Mouse (Mus musculus) liver (tissue): ENCODE measurements around the gene Sema3b.
"Not testable (repeated sequence)": the region's sequence is repeated elsewhere in the genome, so short reads cannot be mapped to it uniquely, and the experiment has no call there.

Experiments used
- DNase-seq: peaks from one replicate; pipeline ENCODE4 v3.0.0-alpha.2; 2020; ENCODE audit warnings: mixed read lengths

The Sema3b gene

DNA sequence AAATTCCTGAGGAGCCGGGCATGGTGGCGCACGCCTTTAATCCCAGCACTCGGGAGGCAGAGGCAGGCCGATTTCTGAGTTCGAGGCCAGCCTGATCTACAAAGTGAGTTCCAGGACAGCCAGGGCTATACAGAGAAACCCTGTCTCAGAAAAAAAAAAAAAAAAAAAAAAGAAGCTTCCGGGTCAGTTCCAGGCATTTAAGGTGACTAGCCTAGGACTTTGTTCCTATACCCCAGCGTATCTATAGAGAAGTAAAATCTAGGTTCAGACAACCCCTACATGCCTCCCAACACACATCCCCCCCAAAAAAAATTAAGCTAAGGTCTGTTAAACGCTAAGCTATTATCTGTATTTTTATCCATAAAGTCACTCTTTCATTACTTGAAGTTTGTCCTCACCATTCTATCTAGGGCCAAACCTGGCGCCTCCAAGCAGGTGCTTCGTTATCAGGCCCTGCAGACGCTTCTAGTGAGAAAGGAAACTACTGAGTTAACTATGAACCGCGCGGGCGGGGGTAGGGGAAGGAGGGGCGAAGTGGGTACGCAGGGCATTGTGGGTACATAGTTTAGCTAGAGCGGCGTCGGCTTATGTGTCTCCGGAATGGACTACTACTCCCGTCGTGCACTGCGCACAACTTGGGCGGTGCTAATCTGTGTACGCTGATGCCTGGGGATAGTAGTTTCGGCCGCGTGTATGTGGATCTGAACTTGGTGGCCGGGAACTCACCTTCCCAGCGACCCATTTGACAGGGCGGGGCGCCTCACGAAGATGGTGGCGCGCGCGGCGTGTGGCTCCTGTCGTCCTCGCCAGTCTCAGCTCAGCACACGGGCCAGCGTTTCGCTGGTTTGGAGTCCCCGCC lies 21.8 kb downstream of the Sema3b start, which contains the start of gene Ifrd2:
Ifrd2 (plus strand) TSS at position 669 of the 859 bp plus-strand sequence.
- DNase-seq: peak; percentile 99

DNA sequence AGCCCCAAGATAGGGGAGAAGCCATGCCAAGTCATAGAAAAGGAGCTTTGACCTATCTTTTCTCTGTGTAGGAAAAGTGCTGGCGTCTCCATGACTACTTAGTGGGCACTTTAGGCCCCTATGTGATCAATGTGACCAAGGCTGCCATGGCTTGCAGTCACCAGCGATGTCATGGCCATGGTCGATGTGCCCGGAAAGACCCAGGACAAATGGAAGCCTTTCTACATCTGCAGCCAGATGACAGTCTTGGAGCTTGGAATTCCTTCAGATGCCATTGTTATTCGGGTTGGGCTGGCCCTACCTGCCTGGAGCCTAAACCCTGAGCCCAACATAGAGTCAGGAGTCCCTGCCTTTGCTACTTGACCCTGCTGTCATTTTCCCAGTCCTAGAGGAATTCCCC lies 22.5 kb downstream of the Sema3b start:
- no peak for DNase-seq

DNA sequence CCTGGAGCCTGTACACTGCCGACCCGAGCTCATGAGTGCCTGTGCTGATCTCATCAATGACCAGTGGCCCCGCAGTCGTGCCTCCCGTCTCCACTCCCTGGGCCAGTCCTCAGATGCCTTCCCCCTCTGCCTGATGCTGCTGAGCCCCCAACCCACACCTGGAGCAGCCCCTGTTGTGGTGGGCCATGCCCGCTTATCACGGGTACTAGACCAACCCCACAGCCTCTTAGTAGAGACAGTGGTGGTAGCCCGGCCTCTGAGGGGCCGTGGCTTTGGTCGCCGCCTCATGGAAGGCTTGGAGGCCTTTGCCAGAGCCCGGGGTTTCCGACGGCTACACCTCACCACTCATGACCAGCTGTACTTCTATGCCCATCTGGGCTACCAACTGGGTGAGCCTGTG lies 25.9 kb downstream of the Sema3b start:
- no peak for DNase-seq

DNA sequence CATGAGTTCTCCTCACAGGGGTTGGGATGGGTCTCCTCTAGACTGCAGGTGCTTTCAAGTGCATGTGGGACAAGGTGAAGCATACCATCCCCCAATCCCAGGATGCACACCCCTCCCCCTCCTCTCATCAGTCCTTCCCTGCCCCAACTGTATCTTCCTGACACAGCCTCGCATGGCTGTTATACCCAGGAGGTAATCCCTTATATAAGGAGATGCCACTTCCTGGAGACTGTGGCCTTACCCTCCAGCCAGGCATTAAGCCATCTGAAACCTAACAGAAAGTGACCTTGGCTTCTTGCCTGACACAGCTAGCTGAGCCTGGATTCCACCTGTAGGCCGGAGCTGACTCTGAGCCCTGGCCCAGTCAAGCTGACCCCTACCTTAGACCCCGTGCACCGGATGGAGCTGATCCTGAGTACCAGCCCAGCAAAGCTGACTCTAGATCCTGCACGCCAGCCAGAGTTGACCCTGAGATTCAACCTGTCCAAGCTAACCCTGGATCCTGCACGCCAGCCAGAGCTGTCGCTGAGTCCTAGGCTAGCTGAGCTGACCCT lies 26.4 kb downstream of the Sema3b start:
- DNase-seq: no peak

DNA sequence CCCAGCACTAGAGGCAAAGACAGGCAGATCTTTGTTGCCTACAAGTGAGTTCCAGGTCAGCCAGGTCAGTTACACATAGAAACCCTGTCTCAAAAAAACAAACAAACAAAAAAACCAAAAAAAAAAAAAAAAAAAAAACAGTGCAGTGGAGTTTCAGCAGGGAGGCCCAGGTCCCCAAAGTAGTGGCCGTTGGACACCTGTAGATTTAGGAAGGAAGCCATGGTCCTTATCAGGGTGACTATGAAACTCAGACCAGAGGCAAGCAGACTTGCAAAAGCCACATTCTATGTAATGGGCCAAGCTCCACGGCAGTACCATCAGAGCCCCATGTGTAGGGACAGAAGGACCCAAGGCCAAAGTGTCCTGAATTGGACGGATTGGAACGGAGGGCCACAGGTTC lies 27.4 kb downstream of the Sema3b start:
- no peak for DNase-seq

DNA sequence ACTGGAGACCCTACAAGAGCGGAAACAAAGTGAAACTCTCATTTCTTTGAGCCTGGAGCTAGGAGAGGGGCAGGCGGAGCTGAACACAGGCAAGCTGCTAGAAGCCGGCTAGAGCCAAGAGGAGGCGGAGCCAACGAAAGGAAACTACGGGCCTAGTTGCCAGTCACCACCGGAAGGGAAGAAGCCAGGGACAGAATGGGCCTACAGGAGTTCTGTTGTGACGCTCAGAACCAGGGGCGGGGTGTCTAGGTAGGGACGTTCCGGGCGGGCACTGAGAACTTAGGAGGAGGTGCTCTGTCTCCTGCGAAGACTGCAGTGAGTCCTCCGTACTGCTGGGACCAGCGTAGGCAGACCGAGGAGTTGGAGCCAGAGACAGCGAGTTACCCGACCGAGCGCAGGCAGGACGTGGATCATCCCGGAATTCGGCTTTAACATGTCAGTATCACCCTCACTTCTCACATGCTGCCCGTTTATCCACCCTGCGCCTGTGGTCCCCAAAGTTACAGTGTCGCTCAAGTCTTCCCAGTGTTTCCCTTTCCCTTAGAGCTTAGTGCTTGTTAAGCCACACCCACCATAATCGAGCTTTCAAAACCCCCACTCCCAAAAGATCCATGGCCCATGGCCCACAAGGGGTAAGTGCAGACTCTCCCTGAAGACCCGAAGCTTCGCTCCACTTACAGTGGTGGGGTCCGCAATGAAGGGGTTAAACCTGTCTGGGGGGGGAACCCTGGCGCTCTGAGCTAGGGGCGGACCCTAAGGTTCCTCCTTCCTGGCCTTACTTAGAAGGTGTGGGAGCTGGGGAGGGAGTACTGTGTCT lies 28.3 kb downstream of the Sema3b start, which contains the start of gene Hyal3:
Hyal3 (plus strand) TSS at position 318 of the 817 bp plus-strand sequence.
- peak; percentile 92 for DNase-seq

DNA sequence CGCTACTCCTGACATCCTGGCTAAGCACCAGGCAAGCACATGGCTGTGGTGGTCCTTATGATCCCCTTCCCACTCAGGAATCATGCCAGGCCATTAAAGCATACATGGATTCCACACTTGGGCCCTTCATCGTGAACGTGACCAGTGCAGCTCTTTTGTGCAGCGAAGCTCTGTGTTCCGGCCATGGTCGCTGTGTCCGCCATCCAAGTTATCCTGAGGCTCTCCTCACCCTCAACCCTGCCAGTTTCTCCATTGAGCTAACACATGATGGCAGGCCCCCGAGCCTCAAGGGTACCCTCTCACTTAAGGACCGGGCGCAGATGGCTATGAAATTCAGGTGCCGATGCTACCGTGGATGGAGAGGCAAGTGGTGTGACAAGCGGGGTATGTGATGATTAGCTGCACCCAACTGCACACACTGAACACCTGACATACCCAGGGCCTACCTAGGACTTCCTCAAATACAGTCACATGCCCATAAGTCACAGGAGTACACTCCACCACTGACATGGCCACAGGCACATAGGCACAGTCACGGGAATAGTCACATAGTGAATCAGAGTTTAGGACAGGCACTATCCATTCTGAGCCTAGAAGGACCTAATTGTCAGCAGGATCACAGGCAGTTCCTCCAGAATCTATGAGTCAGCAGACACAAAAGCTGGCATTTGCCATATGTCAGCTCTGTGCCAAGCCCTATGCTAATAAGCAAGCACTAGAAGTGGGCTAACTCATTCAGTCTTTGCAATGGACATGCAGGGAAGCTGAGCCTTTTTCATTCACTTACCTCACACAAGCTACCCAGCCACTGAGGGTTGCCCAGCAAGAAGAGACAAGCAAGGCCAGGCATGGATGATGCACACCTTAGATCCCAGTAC lies 29.8 kb downstream of the Sema3b start:
- no peak for DNase-seq

DNA sequence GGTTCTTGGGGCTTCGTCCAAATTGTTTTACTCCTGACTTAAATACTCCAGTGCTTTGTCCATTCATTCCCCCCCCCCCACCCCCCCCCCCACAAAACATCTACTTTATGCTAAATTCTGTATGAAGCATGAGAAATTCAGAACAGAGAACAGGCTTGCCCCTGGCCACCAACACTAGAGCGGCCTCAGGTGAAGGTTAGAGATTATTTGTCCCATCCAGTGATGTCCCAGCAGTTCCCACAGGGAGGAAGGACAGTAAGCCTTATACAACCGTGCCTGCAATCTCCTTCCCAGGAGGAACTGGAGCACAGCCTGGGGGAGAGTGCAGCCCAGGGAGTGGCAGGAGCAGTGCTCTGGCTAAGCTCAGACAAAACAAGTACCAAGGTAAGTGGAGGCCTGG lies 30.4 kb downstream of the Sema3b start, which contains the start of gene Naa80:
Naa80 (plus strand) TSS at position 301 of the 400 bp plus-strand sequence.
- DNase-seq: no peak

DNA sequence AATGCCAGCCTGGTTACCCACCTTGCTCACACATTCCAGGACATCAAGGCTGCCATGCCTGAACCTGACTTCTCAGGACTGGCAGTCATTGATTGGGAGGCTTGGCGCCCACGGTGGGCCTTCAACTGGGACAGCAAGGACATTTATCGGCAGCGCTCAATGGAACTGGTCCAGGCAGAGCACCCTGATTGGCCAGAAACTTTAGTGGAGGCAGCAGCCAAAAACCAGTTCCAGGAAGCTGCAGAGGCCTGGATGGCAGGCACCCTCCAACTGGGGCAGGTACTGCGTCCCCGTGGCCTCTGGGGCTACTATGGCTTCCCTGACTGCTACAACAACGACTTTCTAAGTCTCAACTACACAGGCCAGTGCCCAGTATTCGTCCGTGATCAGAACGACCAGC lies 31.2 kb downstream of the Sema3b start:
- no peak for DNase-seq

DNA sequence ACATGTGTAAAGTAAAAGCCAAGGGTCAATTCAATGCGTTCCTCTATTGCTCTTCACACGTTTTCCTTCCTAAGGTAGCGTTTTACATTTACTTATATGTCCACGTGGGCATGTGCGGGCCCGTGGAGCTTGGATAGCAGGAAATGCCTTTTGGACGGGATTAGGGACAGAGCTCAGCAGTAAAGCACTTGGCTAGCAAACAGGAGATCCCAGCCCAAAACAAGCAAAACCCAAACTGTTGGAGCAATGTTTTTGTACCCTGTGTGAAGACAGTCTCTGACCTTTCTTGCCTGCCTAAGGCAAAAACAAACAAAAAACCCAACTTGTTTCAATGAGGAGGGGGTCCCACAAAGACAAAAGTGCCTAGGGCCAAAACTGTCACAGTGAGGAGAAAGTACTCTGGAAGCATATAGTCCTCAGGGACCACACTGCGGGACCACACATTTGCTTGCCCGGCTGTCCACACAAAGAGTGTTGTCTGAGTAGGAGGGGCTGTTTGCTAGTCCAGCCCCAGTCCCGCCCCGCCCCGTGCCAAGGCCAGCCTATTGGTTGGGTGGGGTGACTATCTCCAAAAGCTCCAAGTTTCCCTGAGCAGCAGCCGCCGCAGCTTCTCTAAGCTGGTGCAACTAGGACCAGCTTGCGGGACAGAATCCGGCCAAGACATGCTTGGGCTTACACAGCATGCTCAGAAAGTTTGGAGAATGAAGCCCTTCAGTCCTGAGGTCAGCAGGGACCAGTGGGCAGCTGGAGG lies 32.5 kb downstream of the Sema3b start, which contains the start of gene Hyal1:
Hyal1 (plus strand) TSS at position 571 of the 751 bp plus-strand sequence.
- DNase-seq: peak; percentile 95

DNA sequence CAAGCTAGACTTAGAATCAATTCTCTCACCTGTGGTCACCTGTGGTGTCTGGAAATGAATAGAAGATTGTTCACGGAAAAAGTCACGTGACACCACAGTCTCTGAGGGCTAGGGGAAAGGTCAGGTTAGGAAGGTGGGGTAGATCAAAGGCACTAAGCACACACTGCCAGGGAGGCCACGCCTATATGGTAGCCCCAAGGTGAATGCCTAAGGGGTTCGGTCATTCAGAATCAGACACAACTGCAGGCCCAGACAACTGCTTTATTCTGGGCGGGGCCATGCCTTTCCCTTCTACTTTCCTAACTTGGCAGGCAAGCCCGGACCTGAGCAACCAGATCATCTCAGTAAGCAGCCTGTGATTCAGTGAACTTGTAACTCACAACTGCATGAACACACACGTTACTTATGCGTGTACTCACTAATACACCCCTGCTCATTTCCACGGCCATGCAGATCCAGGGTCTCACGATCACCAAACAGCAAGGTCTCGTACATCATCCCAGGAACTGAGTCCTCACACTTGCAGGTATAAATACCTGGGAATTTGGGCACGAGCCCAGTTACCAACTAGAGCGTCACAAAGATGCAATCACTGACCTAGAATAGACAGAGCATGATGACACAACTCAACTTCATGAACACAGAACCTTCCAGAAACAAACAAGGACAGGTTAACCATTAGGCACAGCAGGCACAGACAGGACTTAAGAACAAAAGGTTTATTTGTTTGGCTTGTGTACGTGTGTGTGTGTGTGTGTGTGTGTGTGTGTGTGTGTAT lies 33.3 kb downstream of the Sema3b start:
- DNase-seq: peak; percentile 12

DNA sequence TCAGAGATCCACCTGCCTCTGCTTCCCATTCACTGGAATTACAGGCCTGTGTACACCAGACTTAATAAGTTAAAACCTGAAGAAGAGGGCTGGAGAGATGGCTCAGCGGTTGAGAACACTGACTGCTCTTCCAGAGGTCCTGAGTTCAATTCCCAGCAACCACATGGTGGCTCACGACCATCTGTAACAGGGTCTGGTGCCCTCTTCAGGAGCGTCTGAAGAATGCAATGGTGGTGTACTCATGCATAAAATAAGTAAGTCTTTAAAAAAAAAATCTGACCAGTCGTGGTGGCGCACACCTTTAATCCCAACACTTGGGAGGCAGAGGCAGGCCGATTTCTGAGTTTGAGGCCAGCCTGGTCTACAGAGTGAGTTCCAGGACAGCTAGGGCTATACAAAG lies 35.3 kb downstream of the Sema3b start:
- not testable (repeated sequence) for DNase-seq

DNA sequence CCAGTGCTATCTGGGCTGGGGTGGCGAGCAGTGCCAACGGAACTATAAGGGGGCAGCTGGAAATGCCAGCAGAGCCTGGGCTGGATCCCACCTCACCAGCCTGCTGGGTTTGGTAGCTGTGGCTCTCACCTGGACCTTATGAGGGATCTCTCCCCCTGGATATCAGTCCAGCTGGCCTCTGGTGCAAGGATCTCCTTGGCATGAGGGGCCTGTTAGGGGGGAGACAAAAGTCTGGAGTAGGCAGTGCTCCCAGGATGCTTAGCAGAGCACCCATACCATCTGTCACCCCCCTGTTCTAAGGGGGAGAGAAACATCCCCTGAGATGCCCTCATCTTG lies 36.7 kb downstream of the Sema3b start:
- no peak for DNase-seq

DNA sequence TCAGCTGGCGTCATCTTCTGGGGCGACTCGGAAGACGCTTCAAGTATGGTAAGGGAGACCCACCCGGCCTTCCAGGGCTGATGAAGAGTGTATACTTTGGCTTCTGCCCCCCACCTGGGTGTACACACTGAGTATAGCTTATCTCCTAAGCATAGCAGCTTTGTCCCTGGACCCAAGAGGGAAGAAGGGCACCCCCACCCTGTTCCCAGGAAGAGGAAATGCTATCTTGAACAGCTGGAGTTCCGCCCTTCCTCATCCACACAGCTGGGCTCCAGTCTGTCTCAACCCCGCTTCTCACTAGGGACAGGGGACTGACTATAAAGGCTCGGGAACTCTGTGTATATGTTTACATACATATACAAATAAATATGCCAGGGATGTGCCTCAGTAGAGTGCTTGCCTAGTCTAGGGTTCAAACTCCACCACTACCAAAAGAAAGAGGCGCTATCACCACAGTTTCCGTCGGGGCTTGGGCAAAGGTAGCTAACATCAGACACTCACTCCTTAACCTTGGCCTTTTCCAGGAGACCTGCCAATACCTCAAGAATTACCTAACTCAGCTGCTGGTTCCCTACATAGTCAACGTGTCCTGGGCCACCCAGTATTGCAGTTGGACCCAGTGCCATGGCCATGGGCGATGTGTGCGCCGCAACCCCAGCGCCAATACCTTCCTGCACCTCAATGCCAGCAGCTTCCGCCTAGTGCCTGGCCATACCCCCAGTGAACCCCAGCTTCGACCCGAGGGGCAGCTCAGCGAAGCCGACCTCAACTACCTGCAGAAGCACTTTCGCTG lies 37.3 kb downstream of the Sema3b start:
- peak; percentile 76 for DNase-seq

DNA sequence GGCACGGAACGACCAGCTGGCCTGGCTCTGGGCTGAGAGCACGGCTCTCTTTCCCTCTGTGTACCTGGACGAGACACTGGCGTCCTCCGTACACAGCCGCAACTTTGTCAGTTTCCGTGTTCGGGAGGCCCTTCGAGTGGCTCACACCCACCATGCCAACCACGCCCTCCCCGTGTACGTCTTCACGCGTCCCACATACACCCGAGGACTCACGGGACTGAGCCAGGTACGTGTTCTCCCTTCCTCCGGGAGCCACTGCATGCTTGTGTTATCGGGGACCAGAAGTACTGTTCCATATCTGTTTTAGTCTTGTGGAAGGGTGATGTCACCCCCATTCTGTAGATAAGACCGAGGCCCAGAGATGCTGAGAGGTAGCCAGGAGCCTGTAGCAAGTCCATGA lies 38.2 kb downstream of the Sema3b start:
- peak; percentile 83 for DNase-seq

DNA sequence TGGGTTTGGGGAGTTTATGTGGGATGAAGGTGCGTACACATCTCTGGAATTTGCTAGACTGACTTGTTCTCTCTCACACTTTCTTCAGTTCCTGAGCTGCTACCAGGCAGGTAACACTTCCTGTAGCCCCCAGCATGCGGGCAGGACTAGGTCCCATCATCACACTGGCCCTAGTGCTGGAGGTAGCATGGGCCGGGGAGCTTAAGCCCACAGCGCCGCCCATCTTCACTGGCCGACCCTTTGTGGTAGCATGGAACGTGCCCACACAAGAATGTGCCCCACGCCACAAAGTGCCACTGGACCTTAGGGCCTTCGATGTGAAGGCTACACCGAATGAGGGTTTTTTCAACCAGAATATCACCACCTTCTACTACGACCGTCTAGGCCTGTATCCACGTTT lies 39.0 kb downstream of the Sema3b start:
- no peak for DNase-seq

DNA sequence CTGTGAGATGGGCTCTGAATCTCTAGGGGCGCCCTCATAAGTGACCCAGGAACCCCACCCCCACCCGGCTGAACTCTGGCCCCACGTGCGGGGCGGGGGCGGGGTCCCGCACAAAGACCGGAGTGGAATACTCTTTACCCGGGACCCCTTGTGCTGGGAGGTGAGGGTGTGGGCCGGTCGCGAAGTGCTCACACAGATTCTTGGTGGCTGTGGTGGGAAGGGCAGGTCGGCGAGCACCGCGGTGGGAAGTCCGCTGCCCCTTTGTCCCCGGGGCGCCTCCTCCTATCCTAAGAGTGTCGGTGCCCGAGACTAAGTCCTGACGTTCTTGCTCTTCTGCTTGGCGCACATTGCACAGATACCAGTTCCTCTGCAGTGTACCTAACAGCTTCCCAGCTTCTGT lies 39.8 kb downstream of the Sema3b start:
- DNase-seq: no peak

DNA sequence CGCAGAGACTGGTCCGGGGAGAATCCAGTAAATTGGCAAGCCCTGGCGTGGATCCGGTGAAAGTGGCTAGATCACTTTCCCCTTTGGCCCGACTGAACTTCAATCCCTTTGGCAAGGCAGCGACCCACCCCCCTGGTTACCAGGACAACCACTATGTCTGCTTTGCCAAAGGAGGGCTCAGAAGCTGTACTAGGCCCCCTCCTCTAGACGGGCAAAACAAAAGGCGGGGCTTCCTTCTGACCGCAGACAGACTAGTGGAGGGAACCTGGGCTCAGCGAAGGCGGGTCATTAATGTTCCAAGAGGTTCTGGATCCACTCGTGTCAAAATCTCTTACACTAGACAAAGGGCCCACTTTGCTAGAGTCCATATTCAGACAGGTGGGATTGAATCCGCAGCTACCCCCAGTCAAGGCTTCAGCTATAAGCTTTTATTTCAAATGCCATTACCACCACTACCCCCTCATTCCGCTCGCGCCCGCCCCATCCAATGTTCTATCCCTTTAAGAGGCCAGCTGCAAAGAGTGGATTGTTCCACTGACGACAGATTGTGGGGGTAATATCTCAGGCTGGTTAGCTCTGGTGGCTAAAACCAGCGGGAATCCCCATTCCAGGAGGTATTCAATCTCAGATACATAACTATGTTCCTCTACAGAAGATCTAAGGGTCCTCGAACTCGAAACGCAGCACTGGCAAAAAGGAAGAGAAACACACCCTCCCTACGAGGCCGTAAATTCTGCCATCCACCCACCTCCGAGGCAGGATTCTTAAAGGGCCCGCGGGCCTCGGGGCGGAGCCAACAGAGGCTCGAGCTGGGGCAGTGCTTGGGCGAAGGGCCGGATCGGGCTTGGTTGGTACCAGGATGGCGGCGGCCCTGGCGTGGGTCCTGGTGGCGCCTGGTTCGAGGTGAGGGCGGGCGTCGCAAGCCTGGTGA lies 40.4 kb downstream of the Sema3b start:
- DNase-seq: peak; percentile 91
